Mouse (Mus musculus): ENCODE results near the gene Camk2b. TPM values are rescaled to one million over a fixed set of nuclear protein-coding genes. Genes with fewer than 3 reads are reported as not detected.

Camk2b gene
- polyA plus RNA-seq, 1 experiment from 2014 or later: 140 TPM

DNA sequence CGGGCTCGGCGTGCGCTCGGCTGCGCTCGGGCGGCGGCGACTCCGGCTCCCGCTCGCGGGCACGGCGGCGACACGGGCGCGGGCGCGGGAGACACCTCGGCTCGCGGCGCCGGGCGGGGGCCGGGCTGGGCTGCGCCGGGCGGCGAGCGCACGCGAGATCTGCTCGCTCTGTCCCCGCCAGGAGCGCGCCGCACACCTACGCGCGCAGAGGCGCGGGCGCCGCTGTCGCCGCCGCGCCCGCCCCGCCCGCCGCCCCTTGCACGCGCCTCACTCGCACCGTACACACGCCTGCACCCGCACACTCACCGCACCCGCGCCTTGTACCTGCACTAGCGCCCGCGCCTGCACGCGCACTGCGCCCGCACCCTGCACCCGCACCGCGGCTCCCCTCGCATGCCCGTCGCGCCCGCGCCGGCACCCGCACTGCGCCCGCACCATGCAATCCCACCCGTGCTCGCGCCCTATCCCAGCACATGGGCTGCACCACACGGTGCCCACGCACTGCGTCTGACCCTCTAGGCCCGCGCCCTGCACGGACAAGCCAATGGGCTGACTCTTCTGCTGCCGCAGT, 526 bp downstream of the Camk2b start:
- peak overlapping the region; percentile 95 for H3K27ac ChIP-seq (replicated peaks)
- H3K4me1 ChIP-seq: peaks cover 45% of the 10 kb centered on the region
- H3K9me3 ChIP-seq (replicated peaks): no peaks in the 10 kb centered on the region
- H3K4me2 ChIP-seq: peak overlapping the region; percentile 81
- peaks cover 51% of the 10 kb centered on the region for H3K27me3 ChIP-seq (replicated peaks)
- H3K9ac ChIP-seq (replicated peaks): peak overlapping the region; percentile 87
- ATAC-seq (ENCODE audit: low FRiP score): peak; percentile 90
- WGBS: under 1% methylated on average over 64 of the region's 95 CpGs
- H3K36me3 ChIP-seq: no peaks in the 10 kb centered on the region
- peak overlapping the region; percentile 85 for H3K4me3 ChIP-seq (replicated peaks)

DNA sequence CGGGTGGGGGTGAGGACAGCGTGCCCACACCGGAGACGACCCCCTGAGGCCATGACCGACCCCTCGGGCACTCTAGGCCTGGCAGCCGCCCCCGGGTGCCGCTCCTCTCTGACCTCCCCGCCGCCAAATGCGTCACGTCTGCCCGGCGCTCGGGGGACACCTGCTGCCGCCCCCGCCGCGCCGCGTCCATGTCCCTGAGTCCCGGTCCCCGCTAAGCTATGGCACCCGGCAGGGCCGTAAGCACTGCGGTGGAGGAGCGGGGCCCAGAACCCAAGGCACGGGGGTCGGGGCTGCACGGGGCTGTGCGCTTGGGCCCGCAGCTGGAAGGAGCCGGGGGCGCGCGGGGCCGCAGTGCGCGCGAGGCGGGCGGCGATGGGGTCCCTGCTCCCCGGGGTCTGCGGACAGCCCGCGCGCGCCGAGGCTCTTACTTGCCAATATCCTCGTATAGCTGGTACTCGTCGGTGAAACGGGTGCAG, 1.1 kb downstream of the Camk2b start:
- Histone ChIP-seq H3K36me3 (no peaks in the 10 kb centered on the region), H3K9ac (replicated peaks) (peak overlapping the region; percentile 87), H3K4me1 (peaks cover 45% of the 10 kb centered on the region), H3K27ac (replicated peaks) (peak overlapping the region; percentile 95), H3K4me3 (replicated peaks) (peak overlapping the region; percentile 85), H3K4me2 (peak overlapping the region; percentile 81), H3K27me3 (replicated peaks) (peaks cover 47% of the 10 kb centered on the region), H3K9me3 (replicated peaks) (no peaks in the 10 kb centered on the region)
- WGBS: 1% methylated on average over 52 of the region's 55 CpGs
- ATAC-seq (ENCODE audit: low FRiP score): peak; percentile 61

DNA sequence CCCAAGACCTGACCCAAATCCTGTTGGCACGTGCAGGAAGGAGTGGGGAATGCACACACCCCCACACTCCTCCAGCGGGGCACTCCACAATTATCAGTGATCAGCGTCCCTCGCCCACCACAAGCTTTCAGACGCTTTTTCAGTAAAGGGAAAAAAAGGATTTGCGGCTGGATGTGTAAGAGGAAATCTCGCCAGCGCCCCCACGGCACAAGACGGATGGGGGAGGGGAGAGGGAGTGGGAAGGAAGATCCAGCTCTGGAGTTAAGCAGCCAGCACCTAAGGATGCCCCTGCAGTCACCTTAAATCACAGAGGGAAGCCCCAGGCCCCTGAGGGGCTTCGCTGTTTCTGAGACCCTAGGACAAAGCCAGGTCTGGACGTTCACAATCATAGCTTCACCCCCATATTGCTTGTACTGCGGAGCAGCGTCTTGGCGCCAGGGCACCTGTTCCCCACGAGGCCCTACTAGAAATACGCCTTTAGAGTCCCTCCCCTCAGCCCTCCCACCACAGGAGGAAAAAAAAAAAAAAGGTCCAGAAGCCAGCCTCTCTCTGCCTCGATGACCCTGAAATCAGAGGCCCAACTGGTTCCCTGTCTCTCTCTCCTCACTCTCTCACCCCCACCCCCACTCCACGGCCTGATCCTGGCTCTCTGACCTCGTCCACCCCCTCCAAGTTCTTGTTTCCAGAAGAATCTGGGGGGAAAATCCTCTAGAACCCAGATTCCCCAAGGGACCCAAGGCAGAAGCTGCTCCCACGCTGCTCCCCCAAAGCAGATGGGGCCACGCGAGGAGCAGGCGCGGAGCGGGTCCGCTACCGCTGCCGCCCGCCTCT, 1.7 kb downstream of the Camk2b start:
- H3K36me3 ChIP-seq: no peaks in the 10 kb centered on the region
- H3K27me3 ChIP-seq (replicated peaks): peaks cover 43% of the 10 kb centered on the region
- peak overlapping the region; percentile 85 for H3K4me3 ChIP-seq (replicated peaks)
- peak overlapping the region; percentile 87 for H3K9ac ChIP-seq (replicated peaks)
- peak overlapping the region; percentile 81 for H3K4me2 ChIP-seq
- H3K27ac ChIP-seq (replicated peaks): peak overlapping the region; percentile 95
- H3K4me1 ChIP-seq: peaks cover 45% of the 10 kb centered on the region
- 1% methylated on average over 30 of the region's 30 CpGs for WGBS
- H3K9me3 ChIP-seq (replicated peaks): no peaks in the 10 kb centered on the region
- no peak for ATAC-seq (ENCODE audit: low FRiP score)

DNA sequence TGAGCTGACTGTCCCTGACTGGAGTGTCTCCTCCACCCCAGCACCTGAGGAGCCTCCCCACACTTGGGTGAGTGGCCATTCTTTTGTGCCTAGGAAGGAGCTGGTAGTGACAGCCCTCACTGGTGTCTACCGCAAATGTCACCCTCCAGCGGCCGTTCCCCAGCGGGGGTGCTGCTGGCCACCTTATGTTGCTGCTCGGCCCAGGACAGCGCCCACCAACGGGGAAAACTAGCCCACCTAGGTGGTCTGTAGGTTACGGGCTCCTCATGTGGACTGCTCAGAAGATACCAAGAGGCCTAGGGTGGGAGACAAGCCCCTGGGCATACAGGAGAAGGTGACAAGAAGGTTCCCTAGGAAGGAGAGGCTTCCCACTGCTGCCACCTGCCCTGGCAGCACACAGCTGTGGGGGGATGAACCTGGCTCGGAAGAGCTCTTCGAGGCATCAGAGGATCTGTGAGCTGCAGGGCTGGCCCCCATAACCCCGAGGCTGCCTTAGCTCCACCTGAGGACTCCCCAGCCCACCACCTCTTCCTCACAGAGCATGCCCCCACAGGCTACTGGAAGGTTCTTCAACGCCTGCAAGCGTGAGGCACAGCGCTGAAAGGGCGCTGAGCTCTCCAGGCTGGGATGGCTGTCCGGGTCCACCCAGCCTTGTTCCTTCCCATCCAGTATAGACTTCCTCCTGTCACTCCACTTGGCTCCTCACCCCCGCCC, 2.5 kb downstream of the Camk2b start:
- no peaks in the 10 kb centered on the region for H3K36me3 ChIP-seq
- 49% methylated on average over 17 of the region's 17 CpGs for WGBS
- peaks cover 40% of the 10 kb centered on the region for H3K4me1 ChIP-seq
- no peaks in the 10 kb centered on the region for H3K9me3 ChIP-seq (replicated peaks)
- peak overlapping the region; percentile 95 for H3K27ac ChIP-seq (replicated peaks)
- peaks cover 43% of the 10 kb centered on the region for H3K27me3 ChIP-seq (replicated peaks)
- H3K9ac ChIP-seq (replicated peaks): peak overlapping the region; percentile 87
- peak overlapping the region; percentile 81 for H3K4me2 ChIP-seq
- ATAC-seq (ENCODE audit: low FRiP score): no peak
- H3K4me3 ChIP-seq (replicated peaks): peak overlapping the region; percentile 85

- Histone ChIP-seq H3K4me3 (replicated peaks) (peak overlapping the region; percentile 85), H3K9ac (replicated peaks) (no peak overlapping the region)
These were observed 3.1 kb downstream of the Camk2b start for GRCm38 (mm10) chr11:6063065-6063464.

DNA sequence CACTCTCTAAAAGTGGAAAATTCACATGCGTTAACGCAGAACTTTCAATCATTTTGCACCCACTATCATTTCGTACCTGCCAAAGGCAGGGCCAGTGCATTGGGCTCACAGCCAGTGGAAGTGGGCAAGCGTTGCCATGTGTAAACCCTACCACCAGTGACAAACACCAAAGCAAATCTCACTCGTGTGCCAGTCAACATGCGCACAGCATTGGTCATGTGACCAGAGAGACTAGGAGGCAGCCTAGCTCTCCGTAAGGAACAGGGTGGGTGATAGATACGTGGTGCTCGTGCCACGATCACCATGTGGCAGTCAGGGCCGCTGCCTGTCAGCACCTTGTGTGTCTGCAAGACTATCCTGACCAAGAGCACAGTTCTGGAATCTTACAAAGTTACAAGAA, 3.8 kb downstream of the Camk2b start:
- Histone ChIP-seq H3K9me3 (replicated peaks) (no peaks in the 10 kb centered on the region), H3K4me1 (peaks cover 32% of the 10 kb centered on the region), H3K9ac (replicated peaks) (no peak overlapping the region), H3K36me3 (no peaks in the 10 kb centered on the region), H3K27ac (replicated peaks) (no peak overlapping the region), H3K27me3 (replicated peaks) (peaks cover 38% of the 10 kb centered on the region), H3K4me2 (no peak overlapping the region), H3K4me3 (replicated peaks) (no peak overlapping the region)
- no peak for ATAC-seq (ENCODE audit: low FRiP score)
- WGBS: 89% methylated on average over 11 of the region's 11 CpGs

More at GRCm38 (mm10) chr11:6063065-6063464, 3.1 kb downstream of the Camk2b start:
- peaks cover 34% of the 10 kb centered on the region for H3K4me1 ChIP-seq
- no peaks in the 10 kb centered on the region for H3K9me3 ChIP-seq (replicated peaks)
- peaks cover 43% of the 10 kb centered on the region for H3K27me3 ChIP-seq (replicated peaks)
- ATAC-seq (ENCODE audit: low FRiP score): no peak
- 82% methylated on average over 7 of the region's 7 CpGs for WGBS
- H3K27ac ChIP-seq (replicated peaks): no peak overlapping the region
- H3K4me2 ChIP-seq: peak overlapping the region; percentile 81
- no peaks in the 10 kb centered on the region for H3K36me3 ChIP-seq

DNA sequence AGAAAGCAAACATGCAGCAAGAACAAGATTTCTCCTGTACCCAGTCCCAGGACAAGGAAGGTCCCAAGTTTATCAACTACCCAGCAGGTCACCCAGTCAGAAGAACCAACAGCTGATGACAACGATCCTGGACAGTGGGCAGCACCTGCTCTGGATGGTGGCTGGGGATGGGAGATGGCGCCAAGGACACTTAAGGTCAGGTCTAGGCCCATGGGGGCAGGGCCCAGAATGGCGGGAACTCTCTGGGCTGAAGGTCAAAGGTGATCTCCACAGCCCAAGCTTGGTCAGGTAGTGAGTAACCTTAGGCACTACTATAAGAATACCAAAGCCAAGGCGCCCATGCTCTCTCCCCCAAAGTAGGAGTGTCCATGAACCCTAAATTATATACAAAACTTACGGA, 4.3 kb downstream of the Camk2b start:
- Histone ChIP-seq H3K36me3 (no peaks in the 10 kb centered on the region), H3K4me2 (no peak overlapping the region), H3K4me3 (replicated peaks) (no peak overlapping the region), H3K4me1 (peaks cover 32% of the 10 kb centered on the region), H3K9ac (replicated peaks) (no peak overlapping the region), H3K27me3 (replicated peaks) (peaks cover 34% of the 10 kb centered on the region), H3K27ac (replicated peaks) (no peak overlapping the region), H3K9me3 (replicated peaks) (no peaks in the 10 kb centered on the region)
- ATAC-seq (ENCODE audit: low FRiP score): no peak
- WGBS: 82% methylated on average over 5 of the region's 5 CpGs

- Histone ChIP-seq H3K27ac (replicated peaks) (no peak overlapping the region), H3K9ac (replicated peaks) (no peak overlapping the region), H3K27me3 (replicated peaks) (peaks cover 14% of the 10 kb centered on the region), H3K9me3 (replicated peaks) (no peaks in the 10 kb centered on the region), H3K4me1 (peaks cover 22% of the 10 kb centered on the region), H3K4me3 (replicated peaks) (no peak overlapping the region), H3K4me2 (no peak overlapping the region), H3K36me3 (no peaks in the 10 kb centered on the region)
- WGBS: 96% methylated on average over 10 of the region's 10 CpGs
- ATAC-seq (ENCODE audit: low FRiP score): no peak
These were observed 7.0 kb downstream of the Camk2b start for GRCm38 (mm10) chr11:6059162-6059561.

DNA sequence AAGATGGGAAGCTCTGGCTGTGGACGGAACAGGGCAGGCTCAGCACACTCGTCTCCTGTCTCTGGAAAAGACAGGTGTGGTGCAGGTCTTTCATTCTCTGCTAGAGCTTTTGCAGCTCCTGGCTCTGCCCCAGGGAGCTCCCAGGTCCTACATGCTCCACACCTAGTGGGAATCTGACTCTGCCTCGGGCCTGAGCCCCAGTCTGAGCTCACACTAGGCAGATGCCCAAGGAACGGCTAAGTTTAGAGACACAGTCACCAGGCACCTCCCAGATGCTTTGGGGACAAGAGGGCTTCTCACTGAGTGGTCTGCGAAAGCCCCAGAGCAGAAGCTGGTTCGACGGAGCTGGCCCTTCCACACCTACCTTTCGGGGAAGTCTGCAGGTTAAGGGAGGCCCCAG, 12.8 kb downstream of the Camk2b start:
- Histone ChIP-seq H3K27me3 (replicated peaks) (no peaks in the 10 kb centered on the region), H3K27ac (replicated peaks) (no peak overlapping the region), H3K4me2 (no peak overlapping the region), H3K9ac (replicated peaks) (no peak overlapping the region), H3K9me3 (replicated peaks) (no peaks in the 10 kb centered on the region), H3K4me3 (replicated peaks) (no peak overlapping the region), H3K36me3 (no peaks in the 10 kb centered on the region), H3K4me1 (no peaks in the 10 kb centered on the region)
- ATAC-seq (ENCODE audit: low FRiP score): no peak
- WGBS: 92% methylated on average over 8 of the region's 8 CpGs

GRCm38 (mm10) chr11:6050066-6050560, 16.0 kb downstream of the Camk2b start:
- Histone ChIP-seq H3K4me3 (replicated peaks) (no peak overlapping the region), H3K27me3 (replicated peaks) (no peaks in the 10 kb centered on the region), H3K36me3 (peaks cover 6% of the 10 kb centered on the region; the same call in 1 of the 2 replicates), H3K4me1 (no peaks in the 10 kb centered on the region), H3K4me2 (no peak overlapping the region), H3K9ac (replicated peaks) (no peak overlapping the region), H3K9me3 (replicated peaks) (no peaks in the 10 kb centered on the region), H3K27ac (replicated peaks) (no peak overlapping the region)
- WGBS: 73% methylated on average over 4 of the region's 4 CpGs
- no peak for ATAC-seq (ENCODE audit: low FRiP score)

- Histone ChIP-seq H3K9ac (replicated peaks) (no peak overlapping the region), H3K9me3 (replicated peaks) (no peaks in the 10 kb centered on the region), H3K27ac (replicated peaks) (no peak overlapping the region), H3K4me2 (no peak overlapping the region), H3K27me3 (replicated peaks) (no peaks in the 10 kb centered on the region), H3K36me3 (peaks cover 6% of the 10 kb centered on the region; the same call in 1 of the 2 replicates), H3K4me1 (no peaks in the 10 kb centered on the region), H3K4me3 (replicated peaks) (no peak overlapping the region)
- 81% methylated on average over 9 of the region's 9 CpGs for WGBS
- no peak for ATAC-seq (ENCODE audit: low FRiP score)
These were observed 18.0 kb downstream of the Camk2b start for GRCm38 (mm10) chr11:6048208-6048607.
